Mouse (Mus musculus) lung, adult 2 months (tissue): ENCODE data around the gene Itgam.

Experiments used
- CTCF ChIP-seq: fragments of 200-500 bp; IDR thresholded peaks from 2 replicates; pipeline ENCODE4 v1.5.1; 2011; ENCODE audit warnings: mild to moderate bottlenecking, low read length, control low read depth; ENCODE audit not compliant: insufficient read depth
- POLR2A ChIP-seq: fragments of 200-500 bp; IDR thresholded peaks from 2 replicates; pipeline ENCODE4 v1.6.1; 2011; ENCODE audit warnings: low read depth, mild to moderate bottlenecking, control low read depth, low read length, borderline replicate concordance; ENCODE audit errors: extremely low read depth

DNA sequence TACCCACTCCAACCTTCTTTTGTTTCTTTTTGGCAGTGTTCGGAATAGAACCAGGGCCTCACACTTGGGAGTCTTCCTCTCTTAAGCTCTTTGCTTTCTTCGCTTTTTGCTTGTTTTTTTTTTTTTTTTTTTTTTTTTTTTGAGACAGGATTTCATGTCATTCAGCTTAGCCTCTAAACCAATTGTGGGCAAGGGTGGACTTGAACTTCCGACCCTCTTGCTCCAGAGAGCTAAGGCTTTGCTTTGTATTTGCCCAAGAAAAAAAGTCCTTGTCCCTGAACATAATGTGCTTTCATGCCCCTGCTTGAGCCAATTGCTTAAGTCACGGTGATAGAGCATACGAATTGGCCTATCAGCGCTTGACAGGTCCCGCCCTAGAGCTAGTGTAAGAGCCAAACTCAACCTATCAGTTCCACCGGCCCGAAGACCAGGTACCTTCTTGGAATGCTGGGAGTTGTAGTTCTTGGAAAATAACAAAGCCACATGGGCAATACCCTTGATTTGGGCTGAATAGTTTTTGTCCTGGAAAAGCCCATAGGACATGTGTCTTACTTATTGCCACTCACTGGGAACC lies 30.9 kb upstream of the Itgam start:
- TF ChIP-seq CTCF = no peak
- no peak for TF ChIP-seq POLR2A
